Mouse (Mus musculus) lung, embryonic 14.5 days (tissue): ENCODE results near the gene H1f0. TPM values are rescaled to one million over a fixed set of nuclear protein-coding genes. Genes with fewer than 3 reads are reported as not detected.

ENCODE experiments used
- ATAC-seq: fragments of 200-750 bp; cut with Nextera tagmentation; 2 replicates; pipeline ENCODE4 v1.8.0; 2017; ENCODE audit warnings: mild to moderate bottlenecking, moderate TSS enrichment, moderate library complexity; ENCODE audit not compliant: insufficient read depth
- DNase-seq: peaks from one replicate; pipeline ENCODE4 v3.0.0-alpha.2; 2015
- H3K27ac ChIP-seq: fragments of 300-500 bp; sonication (generic); 2 replicates; pipeline ENCODE4 v1.5.1; 2014; ENCODE audit warnings: low read depth, mild to moderate bottlenecking, moderate library complexity
- H3K27me3 ChIP-seq: fragments of 300-500 bp; sonication (generic); 2 replicates; pipeline ENCODE4 v1.6.1; 2014; ENCODE audit warnings: low read length, control low read depth; ENCODE audit not compliant: insufficient read depth
- H3K36me3 ChIP-seq: fragments of 300-500 bp; sonication (generic); 2 replicates; pipeline ENCODE4 v1.6.1; 2014; ENCODE audit warnings: control low read depth; ENCODE audit not compliant: insufficient read depth
- H3K4me1 ChIP-seq: fragments of 300-500 bp; sonication (generic); 2 replicates; pipeline ENCODE4 v1.6.1; 2014; ENCODE audit warnings: antibody characterized with exemption, control low read depth; ENCODE audit not compliant: insufficient read depth
- H3K4me2 ChIP-seq: fragments of 300-500 bp; sonication (generic); 2 replicates; pipeline ENCODE4 v1.6.1; 2014; ENCODE audit warnings: mild to moderate bottlenecking
- H3K4me3 ChIP-seq: fragments of 300-500 bp; sonication (generic); 2 replicates; pipeline ENCODE4 v1.5.1; 2014; ENCODE audit warnings: low read depth, low read length
- H3K9ac ChIP-seq: fragments of 300-500 bp; sonication (generic); 2 replicates; pipeline ENCODE4 v1.6.1; 2014
- H3K9me3 ChIP-seq: fragments of 300-500 bp; sonication (generic); 2 replicates; pipeline ENCODE4 v1.6.1; 2016; ENCODE audit warnings: low read depth, low read length, control low read depth
- CTCF ChIP-seq: IDR thresholded peaks from 2 replicates; pipeline ENCODE4 v1.5.1; 2016; ENCODE audit warnings: antibody characterized with exemption, low read depth
- WGBS: fragments of 180-500 bp; shearing (Covaris S2); extraction: QIAGEN DNeasy Blood & Tissue Kit; methylation state at CpG from one replicate; pipeline ENCODE4 v1.1.7; 2014; 5-methylcytosine and 5-hydroxymethylcytosine counted together
- polyA plus RNA-seq: library from polyadenylated mRNA; unstranded; fragments of >200 nt; fragmentation: Nextera tagmentation; extraction: Ambion mirVana; gene quantifications from 2 replicates; pipeline ENCODE4 v1.2.1, GENCODE M21; 2014

The H1f0 gene
- polyA plus RNA-seq, 1 experiment from 2014 or later, result 201 TPM

DNA sequence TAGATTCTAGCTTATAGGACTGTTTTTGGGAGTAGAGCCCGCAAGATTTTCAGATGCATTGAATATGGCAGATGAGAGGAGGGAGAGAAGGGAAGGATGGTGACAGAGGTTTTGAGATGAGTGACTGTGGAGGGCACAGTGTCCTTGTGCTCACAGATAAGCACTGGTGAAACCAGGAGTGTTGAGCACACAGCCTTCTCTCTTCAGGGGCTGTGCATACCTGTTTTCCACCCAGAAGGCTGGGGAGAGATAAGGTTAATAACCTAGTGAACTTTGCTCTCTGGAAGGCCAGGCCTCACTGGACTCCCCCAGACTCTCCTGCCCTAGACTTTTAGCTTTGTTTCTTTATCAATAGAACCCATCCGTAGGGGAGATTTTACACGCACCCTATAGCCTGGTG lies 40.2 kb downstream of the H1f0 start:
- no peak overlapping the region for H3K9ac ChIP-seq
- 0 out of 2 replicates have a peak, but pooled peaks cover under 1% of the 10 kb centered on the region for H3K4me1 ChIP-seq
- H3K27ac ChIP-seq, result no peak overlapping the region; the same call in 1 of the 2 replicates
- 79% methylated on average over 3 of the region's 3 CpGs for WGBS
- TF ChIP-seq CTCF, result no peak
- ATAC-seq (no peak), DNase-seq (no peak)
- H3K9me3 ChIP-seq, result no peaks in the 10 kb centered on the region
- no peak overlapping the region for H3K4me2 ChIP-seq
- no peaks in the 10 kb centered on the region for H3K27me3 ChIP-seq
- H3K36me3 ChIP-seq, result no peaks in the 10 kb centered on the region
- H3K4me3 ChIP-seq, result no peak overlapping the region

DNA sequence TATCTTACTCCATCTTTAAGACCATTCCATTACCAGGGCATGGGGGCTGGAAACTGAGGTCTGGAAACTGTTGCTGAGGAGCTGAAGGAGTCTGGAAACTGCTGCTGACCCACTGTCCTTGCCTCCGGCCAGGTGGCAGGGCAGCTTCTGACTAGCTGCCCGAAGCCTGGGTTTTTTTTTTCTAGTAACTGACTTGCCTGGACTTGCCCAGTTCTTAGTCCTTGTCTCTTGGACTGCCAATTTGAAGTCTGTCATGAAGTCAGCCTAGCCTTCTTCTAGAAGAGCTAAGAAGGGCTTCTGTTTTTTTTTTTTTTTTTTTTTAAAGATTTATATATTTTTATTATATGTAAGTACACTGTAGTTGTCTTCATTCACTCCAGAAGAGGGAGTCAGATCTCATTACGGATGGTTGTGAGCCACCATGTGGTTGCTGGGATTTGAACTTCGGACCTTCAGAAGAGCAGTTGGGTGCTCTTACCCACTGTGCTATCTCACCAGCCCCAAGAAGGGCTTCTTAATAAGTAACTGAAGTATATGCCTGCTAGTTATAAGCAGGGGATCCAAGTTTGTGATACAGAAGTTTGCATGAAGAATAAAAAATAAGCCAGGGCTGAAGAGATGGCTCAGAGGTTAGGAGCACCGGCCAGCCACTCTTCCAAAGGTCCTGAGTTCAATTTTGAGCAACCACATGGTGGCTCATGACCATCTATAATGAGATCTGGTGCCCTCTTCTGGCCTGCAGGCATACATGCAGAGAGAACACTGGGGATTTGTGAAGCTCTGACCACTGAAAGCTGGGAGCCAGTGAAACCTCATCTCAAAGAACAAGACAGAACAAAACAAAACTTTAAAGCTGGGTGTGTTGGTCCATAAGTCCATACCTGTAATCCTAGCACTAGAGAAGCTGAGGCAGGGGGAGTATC lies 43.1 kb downstream of the H1f0 start:
- no peak overlapping the region for H3K9ac ChIP-seq
- H3K27ac ChIP-seq, result no peak overlapping the region
- H3K4me1 ChIP-seq, result no peaks in the 10 kb centered on the region
- no peaks in the 10 kb centered on the region for H3K27me3 ChIP-seq
- no peaks in the 10 kb centered on the region for H3K9me3 ChIP-seq
- H3K36me3 ChIP-seq, result peaks cover 5% of the 10 kb centered on the region
- 67% methylated on average over 5 of the region's 5 CpGs for WGBS
- ATAC-seq, result no peak
- H3K4me3 ChIP-seq, result no peak overlapping the region
- H3K4me2 ChIP-seq, result no peak overlapping the region
- peak; percentile 78 for TF ChIP-seq CTCF
- DNase-seq, result peak; percentile 74

DNA sequence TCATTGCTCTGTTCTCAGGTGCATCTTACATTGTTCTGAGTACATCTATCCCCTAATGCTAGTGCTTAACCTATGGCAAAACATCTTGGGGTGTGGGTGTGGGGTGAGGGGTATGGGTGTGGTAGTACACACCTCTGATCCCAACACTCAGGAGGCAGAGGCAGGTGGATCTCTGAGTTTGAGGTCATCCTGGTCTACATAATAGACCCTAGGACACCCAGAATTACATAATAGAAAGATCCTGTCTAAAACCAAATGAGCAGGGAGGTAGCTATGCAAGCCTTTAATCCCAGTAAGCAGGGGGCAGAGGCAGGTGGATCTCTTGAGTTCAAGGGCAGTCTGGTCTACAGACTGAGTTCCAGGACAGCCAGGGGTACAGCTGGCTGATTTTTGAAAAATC lies 45.5 kb downstream of the H1f0 start:
- H3K4me3 ChIP-seq, result no peak overlapping the region
- peaks cover 29% of the 10 kb centered on the region for H3K36me3 ChIP-seq
- H3K4me1 ChIP-seq, result no peaks in the 10 kb centered on the region
- H3K9me3 ChIP-seq, result no peaks in the 10 kb centered on the region
- TF ChIP-seq CTCF, result no peak
- H3K9ac ChIP-seq, result no peak overlapping the region
- no peak overlapping the region for H3K27ac ChIP-seq
- DNase-seq (no peak), ATAC-seq (no peak)
- H3K4me2 ChIP-seq, result no peak overlapping the region
- no peaks in the 10 kb centered on the region for H3K27me3 ChIP-seq

DNA sequence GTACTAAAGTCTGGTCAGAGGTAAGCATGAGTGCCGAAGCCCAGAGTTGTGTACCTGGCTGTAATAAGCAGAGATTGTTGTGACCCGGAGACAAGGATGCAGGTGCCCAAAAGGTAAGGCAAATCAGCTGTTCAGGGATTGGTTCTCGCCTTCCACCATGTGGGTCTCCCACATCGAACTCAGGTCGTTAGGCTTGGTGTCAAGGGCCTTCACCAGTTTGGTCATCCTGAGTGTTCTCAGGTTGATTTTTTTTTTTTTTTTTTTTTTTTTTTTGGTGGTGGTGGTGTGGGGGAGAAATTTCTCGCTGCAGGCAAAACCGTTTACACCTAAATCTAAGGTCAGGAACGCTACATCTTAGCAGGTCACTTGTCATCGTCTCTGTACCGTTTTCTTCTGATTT lies 46.2 kb downstream of the H1f0 start:
- Histone ChIP-seq H3K4me3 (peak overlapping the region; percentile 92), H3K27ac (peak overlapping the region; percentile 73; the same call in 1 of the 2 replicates), H3K36me3 (peaks cover 36% of the 10 kb centered on the region), H3K9me3 (no peaks in the 10 kb centered on the region), H3K4me2 (peak overlapping the region; percentile 76), H3K9ac (peak overlapping the region; percentile 87; the same call in 1 of the 2 replicates), H3K4me1 (no peaks in the 10 kb centered on the region), H3K27me3 (no peaks in the 10 kb centered on the region)
- WGBS, result 31% methylated on average over 10 of the region's 10 CpGs
- TF ChIP-seq CTCF, result no peak
- ATAC-seq (no peak), DNase-seq (no peak)

DNA sequence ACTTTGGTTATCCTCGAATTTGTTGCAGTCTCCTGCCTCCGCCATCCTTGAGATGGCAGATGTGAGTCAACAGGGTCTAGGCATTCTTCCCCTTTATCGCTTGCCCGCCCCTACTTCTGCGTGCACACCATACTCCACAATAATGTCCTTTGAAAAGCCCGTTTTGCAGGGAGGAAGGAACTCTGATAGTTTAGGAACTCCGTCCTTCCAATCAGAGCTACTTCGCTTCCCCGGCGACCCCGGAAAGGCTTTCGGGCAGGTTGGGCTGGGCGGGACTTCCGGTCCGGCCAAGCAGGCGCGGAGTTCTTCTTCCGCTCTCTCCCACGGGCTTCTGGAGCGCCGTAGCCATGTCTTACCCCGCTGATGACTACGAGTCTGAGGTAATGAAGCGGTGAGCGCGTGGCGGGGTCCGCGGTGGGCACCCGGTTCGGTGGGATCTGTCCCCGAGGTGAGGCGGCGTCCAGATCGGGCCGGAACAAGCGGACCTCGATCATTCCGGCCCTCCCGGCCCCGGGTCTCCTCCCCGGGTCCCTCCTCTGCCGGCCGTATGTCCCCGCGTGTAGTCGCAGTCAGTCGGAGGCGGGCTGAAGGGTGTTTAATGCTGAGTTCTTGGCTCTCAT lies 46.8 kb downstream of the H1f0 start, which contains the start of gene Eif3l:
Gene Eif3l (plus strand): TSS at position 267 of the 620 bp plus-strand sequence.
- WGBS, result under 1% methylated on average over 49 of the region's 49 CpGs
- DNase-seq, result peak; percentile 94
- H3K4me3 ChIP-seq, result peak within 1 kb of the TSS; percentile 92
- no peaks in the 10 kb centered on the region for H3K27me3 ChIP-seq
- no peaks in the 10 kb centered on the region for H3K9me3 ChIP-seq
- ATAC-seq, result peak; percentile 89
- peak within 1 kb of the TSS; percentile 87 for H3K9ac ChIP-seq
- peak within 1 kb of the TSS; percentile 76 for H3K4me2 ChIP-seq
- H3K36me3 ChIP-seq, result peaks cover 42% of the 10 kb centered on the region
- H3K4me1 ChIP-seq, result no peaks in the 10 kb centered on the region
- no peak for TF ChIP-seq CTCF
- peak within 1 kb of the TSS; percentile 73 for H3K27ac ChIP-seq

DNA sequence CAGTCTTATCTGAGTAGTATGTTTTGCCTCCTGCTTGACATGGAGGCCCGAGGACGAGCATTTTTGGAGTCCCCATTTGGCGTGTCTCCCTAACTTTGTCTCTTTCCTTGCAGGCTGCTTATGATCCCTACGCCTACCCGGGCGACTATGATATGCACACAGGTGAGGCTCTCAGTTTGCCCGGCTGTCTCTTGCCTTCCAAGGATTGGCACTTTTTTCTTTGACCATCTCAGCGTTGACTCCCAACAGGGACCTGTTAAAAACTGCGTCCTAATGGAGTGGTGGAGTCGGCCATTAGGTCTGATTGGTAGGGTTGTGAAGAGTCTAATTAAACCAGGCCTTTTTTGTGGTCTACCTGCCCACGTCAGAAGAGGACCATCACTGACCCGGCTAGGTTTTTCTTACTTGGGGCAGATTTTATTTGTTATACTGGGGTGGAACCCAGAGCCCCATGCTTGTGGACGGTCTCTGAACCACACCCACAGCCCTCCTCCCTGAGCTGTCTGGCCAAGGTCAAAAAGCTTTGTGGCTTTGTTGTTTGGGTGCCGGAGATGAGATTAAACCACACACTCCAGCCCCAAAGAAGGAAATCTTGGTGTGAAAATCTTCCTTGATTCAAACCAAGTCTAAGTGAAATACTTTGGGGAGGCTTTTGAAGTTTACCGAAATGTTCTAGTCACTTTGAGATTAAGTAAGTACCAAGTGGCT lies 47.6 kb downstream of the H1f0 start:
- Histone ChIP-seq H3K4me1 (no peaks in the 10 kb centered on the region), H3K27ac (peak overlapping the region; percentile 73; the same call in 1 of the 2 replicates), H3K9ac (peak overlapping the region; percentile 87), H3K9me3 (no peaks in the 10 kb centered on the region), H3K36me3 (peaks cover 47% of the 10 kb centered on the region), H3K4me3 (peak overlapping the region; percentile 92), H3K27me3 (no peaks in the 10 kb centered on the region), H3K4me2 (peak overlapping the region; percentile 76)
- DNase-seq (no peak), ATAC-seq (no peak)
- no peak for TF ChIP-seq CTCF
- WGBS, result 30% methylated on average over 15 of the region's 15 CpGs
